Mouse (Mus musculus): ENCODE measurements at regions not wholly inside any gene's neighbourhood (a gene's known extent, or its start where the extent isn't known, plus 50 kb on each side); places are given as distances from the start of the nearest gene placed in this dataset.

- DNase-seq (ENCODE audit: low spot score in 2 of 2), result no peak
Observed at GRCm38 (mm10) chr15:38351701-38352100, 926.3 kb downstream of the 4930447A16Rik start.

- no peak for DNase-seq (ENCODE audit: low spot score in 2 of 2)
Observed at GRCm38 (mm10) chr15:38353371-38353770, 928.0 kb downstream of the 4930447A16Rik start.

- no peak for DNase-seq (ENCODE audit: low spot score in 2 of 2)
Observed at GRCm38 (mm10) chr15:38359053-38359452, 933.7 kb downstream of the 4930447A16Rik start.

- no peak for DNase-seq (ENCODE audit: low spot score in 2 of 2)
Observed at GRCm38 (mm10) chr15:38363522-38363921, 938.2 kb downstream of the 4930447A16Rik start.

- DNase-seq (ENCODE audit: low spot score in 2 of 2), result no peak
Observed at GRCm38 (mm10) chr15:38364014-38364413, 938.7 kb downstream of the 4930447A16Rik start.

- no peak for DNase-seq (ENCODE audit: low spot score in 2 of 2)
Observed at GRCm38 (mm10) chr15:38367643-38368042, 942.3 kb downstream of the 4930447A16Rik start.

- DNase-seq (ENCODE audit: low spot score in 2 of 2), result no peak
Observed at GRCm38 (mm10) chr15:38368291-38368690, 942.9 kb downstream of the 4930447A16Rik start.

- DNase-seq (ENCODE audit: low spot score in 2 of 2), result no peak
Observed at GRCm38 (mm10) chr15:38371404-38372090, 946.2 kb downstream of the 4930447A16Rik start.

- peak; percentile 30 to 42 for DNase-seq (ENCODE audit: low spot score in 2 of 2)
Observed at GRCm38 (mm10) chr15:38373797-38374196, 948.4 kb downstream of the 4930447A16Rik start.

- peak in 1 of 2 experiments; percentile 46 for DNase-seq (ENCODE audit: low spot score in 2 of 2)
Observed at GRCm38 (mm10) chr15:38374786-38375185, 949.4 kb downstream of the 4930447A16Rik start.

GRCm38 (mm10) chr15:38378106-38378505, 952.8 kb downstream of the 4930447A16Rik start:
- DNase-seq (ENCODE audit: low spot score in 2 of 2), result no peak

GRCm38 (mm10) chr15:38387617-38388016, 962.3 kb downstream of the 4930447A16Rik start:
- DNase-seq (ENCODE audit: low spot score in 2 of 2), result no peak

GRCm38 (mm10) chr15:38388436-38388835, 963.1 kb downstream of the 4930447A16Rik start:
- no peak for DNase-seq (ENCODE audit: low spot score in 2 of 2)

- no peak for DNase-seq (ENCODE audit: low spot score in 2 of 2)
Observed at GRCm38 (mm10) chr15:38390450-38390849, 965.1 kb downstream of the 4930447A16Rik start.

GRCm38 (mm10) chr15:38391420-38391819, 966.1 kb downstream of the 4930447A16Rik start:
- no peak for DNase-seq (ENCODE audit: low spot score in 2 of 2)

GRCm38 (mm10) chr15:38391860-38392259, 966.5 kb downstream of the 4930447A16Rik start:
- DNase-seq (ENCODE audit: low spot score in 2 of 2), result no peak

GRCm38 (mm10) chr15:38392441-38393149, 967.2 kb downstream of the 4930447A16Rik start:
- no peak for DNase-seq (ENCODE audit: low spot score in 2 of 2)

GRCm38 (mm10) chr15:38398852-38399251, 973.5 kb downstream of the 4930447A16Rik start:
- DNase-seq (ENCODE audit: low spot score in 2 of 2), result no peak

- DNase-seq (ENCODE audit: low spot score in 2 of 2), result no peak
Observed at GRCm38 (mm10) chr15:38402762-38403161, 977.4 kb downstream of the 4930447A16Rik start.

GRCm38 (mm10) chr15:38403760-38404375, 978.5 kb downstream of the 4930447A16Rik start:
- DNase-seq (ENCODE audit: low spot score in 2 of 2), result no peak

- DNase-seq (ENCODE audit: low spot score in 2 of 2), result no peak
Observed at GRCm38 (mm10) chr15:38406114-38406960, 981.0 kb downstream of the 4930447A16Rik start.

- DNase-seq (ENCODE audit: low spot score in 2 of 2), result no peak
Observed at GRCm38 (mm10) chr15:38407476-38407875, 982.1 kb downstream of the 4930447A16Rik start.

All from frontal cortex, postnatal 14 days (tissue).